Mouse (Mus musculus) lung, embryonic 15.5 days (tissue): ENCODE results near the gene Fadd. TPM values are rescaled to one million over a fixed set of nuclear protein-coding genes. Genes with fewer than 3 reads are reported as not detected.
A peak's percentile ranks its signal among the peaks of the same experiment; 100 is the strongest.

Source experiments
- ATAC-seq: fragments of 200-750 bp; cut with Nextera tagmentation; 2 replicates; pipeline ENCODE4 v1.8.0; 2017; ENCODE audit warnings: moderate number of reproducible peaks, borderline replicate concordance; ENCODE audit not compliant: low FRiP score, low TSS enrichment; ENCODE audit errors: extremely low read depth
- H3K27ac ChIP-seq: fragments of 300-500 bp; sonication (generic); 2 replicates; pipeline ENCODE4 v1.5.1; 2015; ENCODE audit warnings: moderate library complexity, mild to moderate bottlenecking, inconsistent platforms
- H3K27me3 ChIP-seq: fragments of 300-500 bp; sonication (generic); 2 replicates; pipeline ENCODE4 v1.6.1; 2015; ENCODE audit warnings: inconsistent platforms
- H3K36me3 ChIP-seq: fragments of 300-500 bp; sonication (generic); 2 replicates; pipeline ENCODE4 v1.6.1; 2015; ENCODE audit warnings: inconsistent platforms
- H3K4me1 ChIP-seq: fragments of 300-500 bp; sonication (generic); 2 replicates; pipeline ENCODE4 v1.6.1; 2015; ENCODE audit warnings: inconsistent platforms
- H3K4me2 ChIP-seq: fragments of 300-500 bp; sonication (generic); 2 replicates; pipeline ENCODE4 v1.6.1; 2015; ENCODE audit warnings: inconsistent platforms, mild to moderate bottlenecking, moderate library complexity
- H3K4me3 ChIP-seq: fragments of 300-500 bp; sonication (generic); 2 replicates; pipeline ENCODE4 v1.5.1; 2015; ENCODE audit warnings: mild to moderate bottlenecking, inconsistent platforms
- H3K9ac ChIP-seq: fragments of 300-500 bp; sonication (generic); 2 replicates; pipeline ENCODE4 v1.6.1; 2015; ENCODE audit warnings: inconsistent platforms
- H3K9me3 ChIP-seq: fragments of 300-500 bp; sonication (generic); 2 replicates; pipeline ENCODE4 v1.6.1; 2016; ENCODE audit warnings: inconsistent platforms
- WGBS: fragments of 180-500 bp; shearing (Covaris S2); methylation state at CpG from one replicate; pipeline ENCODE4 v1.1.7; 2015; 5-methylcytosine and 5-hydroxymethylcytosine counted together
- polyA plus RNA-seq: library from polyadenylated mRNA; unstranded; fragments of >200 nt; fragmentation: Nextera tagmentation; extraction: Ambion mirVana; gene quantifications from 2 replicates; pipeline ENCODE4 v1.2.1, GENCODE M21; 2015

Fadd gene
- polyA plus RNA-seq, 1 experiment from 2014 or later, result 12.4 TPM

DNA sequence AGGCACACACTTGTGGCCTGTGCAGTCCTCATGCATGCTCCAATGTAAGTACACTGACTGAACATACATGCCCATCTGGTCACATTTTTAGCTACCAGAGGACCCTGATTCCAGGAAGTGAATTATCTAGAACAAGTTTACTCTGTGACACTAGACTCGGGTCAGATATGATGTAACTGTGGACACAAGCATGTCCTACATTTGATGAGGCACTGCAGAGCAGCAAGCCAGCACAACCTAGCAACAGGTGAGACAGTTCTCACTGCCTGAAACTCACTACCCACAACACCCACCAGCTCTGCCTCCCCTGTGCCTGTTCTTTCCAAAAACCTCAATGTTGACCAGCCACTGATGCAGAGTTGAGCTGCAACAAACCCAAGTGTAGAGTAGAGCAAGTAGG is 31.5 kb downstream of the Fadd start:
- H3K4me3 ChIP-seq, result no peak overlapping the region
- no peaks in the 10 kb centered on the region for H3K9me3 ChIP-seq
- no peaks in the 10 kb centered on the region; the same call in 1 of the 2 replicates for H3K27me3 ChIP-seq
- no peak overlapping the region for H3K9ac ChIP-seq
- no peak overlapping the region for H3K4me2 ChIP-seq
- H3K4me1 ChIP-seq, result peaks cover 15% of the 10 kb centered on the region
- no peak for ATAC-seq
- 44% methylated on average over 1 of the region's 1 CpGs for WGBS
- peaks cover 29% of the 10 kb centered on the region for H3K36me3 ChIP-seq
- H3K27ac ChIP-seq, result no peak overlapping the region

GRCm38 (mm10) chr7:144549904-144550566 is 32.2 kb downstream of the Fadd start:
- Histone ChIP-seq H3K27me3 (no peaks in the 10 kb centered on the region), H3K27ac (no peak overlapping the region), H3K36me3 (peaks cover 29% of the 10 kb centered on the region), H3K4me1 (peaks cover 15% of the 10 kb centered on the region), H3K4me3 (no peak overlapping the region), H3K4me2 (no peak overlapping the region), H3K9me3 (no peaks in the 10 kb centered on the region), H3K9ac (no peak overlapping the region)
- no peak for ATAC-seq
- WGBS, result 100% methylated on average over 2 of the region's 2 CpGs

DNA sequence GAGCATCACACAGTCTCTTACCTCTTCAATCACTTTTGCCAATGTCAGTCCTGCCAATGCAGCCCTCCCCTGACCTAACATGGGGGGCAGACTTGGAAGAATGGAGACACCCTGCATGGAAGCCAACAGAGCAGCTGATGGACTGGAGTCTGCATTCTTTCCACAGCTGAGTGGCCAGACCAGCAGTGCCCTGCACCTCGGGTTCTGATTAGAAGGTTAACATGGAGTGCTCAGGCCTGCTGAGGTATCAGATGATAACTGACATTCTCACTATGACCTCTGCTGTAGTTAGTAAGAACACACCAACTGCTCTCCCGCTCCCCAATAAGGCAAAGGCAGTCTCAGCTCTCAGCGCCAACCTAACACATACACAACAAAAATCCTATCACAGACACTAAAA is 37.0 kb downstream of the Fadd start:
- no peak for ATAC-seq
- no peak overlapping the region for H3K27ac ChIP-seq
- WGBS, result 92% methylated on average over 3 of the region's 3 CpGs

DNA sequence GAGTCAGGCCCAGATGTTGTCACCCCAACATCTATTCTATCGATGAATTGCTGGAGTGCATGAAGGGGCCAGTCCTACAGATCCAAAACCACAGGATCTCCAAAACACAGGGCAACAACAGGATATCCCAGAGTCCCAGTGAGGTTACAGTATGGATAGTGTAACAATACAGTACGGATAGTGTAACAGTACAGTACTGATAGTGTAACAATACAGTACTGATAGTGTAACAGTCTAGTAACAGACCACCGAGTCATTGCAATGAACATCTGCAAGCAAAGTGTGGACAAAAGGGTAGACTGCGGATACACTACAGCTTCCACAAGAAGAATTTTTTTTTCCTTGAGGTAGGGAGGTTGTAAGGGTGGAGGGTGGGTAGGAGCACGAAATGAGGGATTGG is 40.9 kb downstream of the Fadd start:
- no peak overlapping the region for H3K9ac ChIP-seq
- 87% methylated on average over 5 of the region's 5 CpGs for WGBS
- H3K36me3 ChIP-seq, result no peaks in the 10 kb centered on the region
- H3K4me2 ChIP-seq, result no peak overlapping the region
- ATAC-seq, result no peak
- no peak overlapping the region for H3K27ac ChIP-seq
- H3K9me3 ChIP-seq, result no peaks in the 10 kb centered on the region
- no peaks in the 10 kb centered on the region for H3K4me1 ChIP-seq
- no peak overlapping the region for H3K4me3 ChIP-seq
- no peaks in the 10 kb centered on the region for H3K27me3 ChIP-seq

More for the DNA sequence above, 37.0 kb downstream of the Fadd start:
- no peaks in the 10 kb centered on the region for H3K4me1 ChIP-seq
- no peaks in the 10 kb centered on the region for H3K27me3 ChIP-seq
- H3K4me3 ChIP-seq, result no peak overlapping the region
- H3K9ac ChIP-seq, result no peak overlapping the region
- no peak overlapping the region for H3K4me2 ChIP-seq
- H3K9me3 ChIP-seq, result no peaks in the 10 kb centered on the region
- peaks cover 16% of the 10 kb centered on the region for H3K36me3 ChIP-seq

- Histone ChIP-seq H3K4me3 (no peak overlapping the region), H3K4me2 (no peak overlapping the region), H3K27me3 (no peaks in the 10 kb centered on the region), H3K9me3 (no peaks in the 10 kb centered on the region), H3K9ac (no peak overlapping the region), H3K27ac (no peak overlapping the region), H3K4me1 (no peaks in the 10 kb centered on the region), H3K36me3 (no peaks in the 10 kb centered on the region)
- ATAC-seq, result peak; percentile 35; the same call in 1 of the 2 replicates
- WGBS, result 77% methylated on average over 2 of the region's 2 CpGs
These were observed 43.1 kb downstream of the Fadd start for GRCm38 (mm10) chr7:144539146-144539545.

- H3K4me1 ChIP-seq, result no peaks in the 10 kb centered on the region
- no peak overlapping the region for H3K4me2 ChIP-seq
- H3K4me3 ChIP-seq, result no peak overlapping the region
- no peak overlapping the region for H3K9ac ChIP-seq
- H3K27ac ChIP-seq, result peak overlapping the region; percentile 36; the same call in 1 of the 2 replicates
- H3K36me3 ChIP-seq, result no peaks in the 10 kb centered on the region
- ATAC-seq, result no peak
- H3K9me3 ChIP-seq, result no peaks in the 10 kb centered on the region
- WGBS, result 83% methylated on average over 4 of the region's 4 CpGs
- no peaks in the 10 kb centered on the region for H3K27me3 ChIP-seq
These were observed 44.1 kb downstream of the Fadd start for GRCm38 (mm10) chr7:144538030-144538644.

GRCm38 (mm10) chr7:144536367-144536766 is 45.9 kb downstream of the Fadd start:
- H3K4me3 ChIP-seq, result no peak overlapping the region
- no peaks in the 10 kb centered on the region for H3K9me3 ChIP-seq
- H3K27me3 ChIP-seq, result no peaks in the 10 kb centered on the region
- H3K4me2 ChIP-seq, result no peak overlapping the region
- 85% methylated on average over 3 of the region's 3 CpGs for WGBS
- no peak overlapping the region for H3K27ac ChIP-seq
- no peak for ATAC-seq
- H3K9ac ChIP-seq, result no peak overlapping the region
- H3K4me1 ChIP-seq, result peaks cover 5% of the 10 kb centered on the region; the same call in 1 of the 2 replicates
- no peaks in the 10 kb centered on the region for H3K36me3 ChIP-seq

- Histone ChIP-seq H3K4me1 (peaks cover 5% of the 10 kb centered on the region; the same call in 1 of the 2 replicates), H3K36me3 (no peaks in the 10 kb centered on the region), H3K9me3 (no peaks in the 10 kb centered on the region), H3K9ac (no peak overlapping the region), H3K4me3 (no peak overlapping the region), H3K4me2 (no peak overlapping the region), H3K27ac (no peak overlapping the region), H3K27me3 (no peaks in the 10 kb centered on the region)
- 56% methylated on average over 3 of the region's 3 CpGs for WGBS
- no peak for ATAC-seq
These were observed 47.5 kb downstream of the Fadd start for GRCm38 (mm10) chr7:144534773-144535172.

DNA sequence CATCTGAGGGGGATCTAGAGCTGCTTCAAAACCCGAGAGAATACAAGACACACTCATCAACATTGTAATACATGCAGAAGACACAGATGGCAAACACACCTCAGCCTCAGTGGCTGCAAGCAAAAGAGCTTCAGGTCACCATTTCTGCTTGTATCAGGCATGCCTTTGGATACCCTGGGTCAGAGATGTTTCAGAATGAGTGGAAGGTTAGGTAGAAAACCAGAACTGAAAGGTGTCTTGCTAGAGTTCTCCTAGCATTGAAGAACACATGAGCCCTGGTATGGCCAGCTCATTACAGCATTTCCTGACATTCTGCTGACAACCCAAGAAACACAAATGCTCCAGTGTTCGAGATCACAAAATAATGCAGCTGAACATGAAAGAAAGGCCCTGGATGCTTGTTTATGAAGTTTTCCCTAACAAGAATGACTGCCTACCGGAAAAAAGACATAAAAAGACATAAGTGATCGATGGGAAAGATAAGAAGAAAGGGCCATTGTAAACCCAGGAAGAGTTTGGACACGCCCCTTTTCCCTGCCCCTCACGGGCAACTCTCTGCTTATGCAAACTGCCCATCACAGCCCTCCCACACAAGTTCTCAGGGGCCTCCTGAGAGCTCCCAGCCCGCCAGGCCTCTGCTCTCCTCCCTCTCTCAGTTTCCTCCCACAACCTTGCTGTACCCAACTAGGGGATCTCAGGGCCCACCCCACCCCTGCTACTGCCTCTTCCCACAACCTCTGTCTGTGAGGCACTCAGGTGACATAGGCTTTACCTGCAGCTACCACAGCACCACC is 50.5 kb downstream of the Fadd start:
- Histone ChIP-seq H3K9ac (no peak overlapping the region), H3K36me3 (no peaks in the 10 kb centered on the region), H3K4me1 (peaks cover 5% of the 10 kb centered on the region; the same call in 1 of the 2 replicates), H3K4me3 (no peak overlapping the region), H3K27me3 (no peaks in the 10 kb centered on the region), H3K27ac (no peak overlapping the region), H3K4me2 (no peak overlapping the region), H3K9me3 (no peaks in the 10 kb centered on the region)
- 21% methylated on average over 7 of the region's 7 CpGs for WGBS
- ATAC-seq, result no peak

DNA sequence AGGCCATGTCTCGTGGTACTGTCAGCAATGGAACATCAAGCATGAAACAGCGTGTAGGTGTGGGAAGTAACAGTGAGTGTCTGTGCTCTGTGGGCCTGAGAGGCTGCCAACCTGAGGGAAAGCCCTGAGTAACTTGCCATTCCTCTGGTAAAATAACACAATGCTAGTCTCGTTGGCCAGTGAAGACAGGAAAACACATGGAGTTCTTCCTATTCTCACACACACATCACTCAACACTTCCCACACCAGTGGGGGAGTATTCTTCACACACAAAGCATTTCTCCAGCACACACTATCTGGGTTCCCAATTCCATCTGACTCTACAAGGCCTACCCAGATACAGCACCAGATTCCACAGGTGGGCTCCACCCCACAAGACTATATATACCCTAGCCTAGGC is 52.4 kb downstream of the Fadd start:
- no peak for ATAC-seq
- no peaks in the 10 kb centered on the region for H3K9me3 ChIP-seq
- H3K27me3 ChIP-seq, result no peaks in the 10 kb centered on the region
- H3K4me2 ChIP-seq, result no peak overlapping the region
- no peak overlapping the region for H3K27ac ChIP-seq
- H3K4me1 ChIP-seq, result peaks cover 5% of the 10 kb centered on the region; the same call in 1 of the 2 replicates
- no peaks in the 10 kb centered on the region for H3K36me3 ChIP-seq
- 82% methylated on average over 3 of the region's 3 CpGs for WGBS
- H3K4me3 ChIP-seq, result no peak overlapping the region
- H3K9ac ChIP-seq, result no peak overlapping the region

GRCm38 (mm10) chr7:144527723-144528221 is 54.5 kb downstream of the Fadd start:
- Histone ChIP-seq H3K4me2 (no peak overlapping the region), H3K27me3 (no peaks in the 10 kb centered on the region), H3K9ac (no peak overlapping the region), H3K4me3 (no peak overlapping the region), H3K4me1 (peaks cover 5% of the 10 kb centered on the region; the same call in 1 of the 2 replicates), H3K27ac (no peak overlapping the region), H3K36me3 (no peaks in the 10 kb centered on the region), H3K9me3 (no peaks in the 10 kb centered on the region)
- ATAC-seq, result no peak
- 28% methylated on average over 1 of the region's 1 CpGs for WGBS
